Mouse (Mus musculus) embryo, embryonic 10 days (tissue): ENCODE measurements around the gene Hoxa9.

ENCODE experiments used
- DNase-seq: peaks from one replicate; pipeline ENCODE4 v3.0.0-alpha.2; 2015; ENCODE audit warnings: low spot score

Gene Hoxa9

GRCm38 (mm10) chr6:52182030-52182429 lies 48.9 kb downstream of the Hoxa9 start:
- no peak for DNase-seq

DNA sequence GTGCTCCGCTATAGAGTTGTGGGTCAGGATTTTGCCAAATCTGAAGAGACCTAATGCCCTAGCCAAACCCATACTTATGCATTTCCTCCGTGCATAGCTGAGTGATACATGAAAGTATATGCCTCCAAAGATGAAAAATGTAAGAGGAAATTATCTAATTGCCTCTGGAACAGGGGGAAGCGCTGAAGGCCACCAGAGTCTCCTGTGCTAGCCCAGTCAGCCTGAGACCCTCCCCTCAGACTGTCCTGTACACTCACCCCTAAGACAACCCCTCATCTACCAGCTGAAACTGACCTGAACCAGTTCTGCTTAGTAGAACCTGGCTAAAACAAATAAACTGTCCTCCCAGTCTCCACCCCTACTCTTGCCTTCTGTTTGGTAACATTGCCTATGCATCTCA lies 50.2 kb downstream of the Hoxa9 start:
- no peak for DNase-seq

DNA sequence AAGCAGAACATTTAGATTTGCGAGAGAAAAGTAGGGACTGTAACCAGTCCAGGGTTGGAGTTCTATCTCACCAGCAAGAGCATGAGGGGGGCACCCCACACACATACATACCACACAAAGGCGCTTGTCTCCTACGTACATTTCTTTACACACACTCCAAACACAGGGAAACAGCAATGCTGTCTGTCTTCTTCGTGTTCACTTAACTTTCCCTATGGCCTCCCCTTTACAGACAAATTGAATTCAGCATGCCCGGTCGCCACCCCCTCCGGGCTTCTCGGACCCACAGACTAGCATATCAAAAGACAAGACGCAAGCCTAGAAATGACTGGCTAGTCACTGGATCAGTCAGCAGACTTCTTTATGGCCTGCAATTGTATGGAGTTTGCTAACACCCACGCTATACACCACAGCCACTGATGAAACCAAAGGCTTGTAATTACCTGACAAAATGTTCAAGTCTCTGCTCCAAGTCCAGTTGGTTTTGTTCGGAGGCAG lies 50.6 kb downstream of the Hoxa9 start:
- DNase-seq, result no peak

GRCm38 (mm10) chr6:52179690-52180089 lies 51.2 kb downstream of the Hoxa9 start:
- peak; percentile 57 for DNase-seq

- peak; percentile 28 for DNase-seq
These were observed 51.8 kb downstream of the Hoxa9 start for GRCm38 (mm10) chr6:52178918-52179665.

GRCm38 (mm10) chr6:52177806-52178205 lies 53.1 kb downstream of the Hoxa9 start:
- DNase-seq, result peak; percentile 18

DNA sequence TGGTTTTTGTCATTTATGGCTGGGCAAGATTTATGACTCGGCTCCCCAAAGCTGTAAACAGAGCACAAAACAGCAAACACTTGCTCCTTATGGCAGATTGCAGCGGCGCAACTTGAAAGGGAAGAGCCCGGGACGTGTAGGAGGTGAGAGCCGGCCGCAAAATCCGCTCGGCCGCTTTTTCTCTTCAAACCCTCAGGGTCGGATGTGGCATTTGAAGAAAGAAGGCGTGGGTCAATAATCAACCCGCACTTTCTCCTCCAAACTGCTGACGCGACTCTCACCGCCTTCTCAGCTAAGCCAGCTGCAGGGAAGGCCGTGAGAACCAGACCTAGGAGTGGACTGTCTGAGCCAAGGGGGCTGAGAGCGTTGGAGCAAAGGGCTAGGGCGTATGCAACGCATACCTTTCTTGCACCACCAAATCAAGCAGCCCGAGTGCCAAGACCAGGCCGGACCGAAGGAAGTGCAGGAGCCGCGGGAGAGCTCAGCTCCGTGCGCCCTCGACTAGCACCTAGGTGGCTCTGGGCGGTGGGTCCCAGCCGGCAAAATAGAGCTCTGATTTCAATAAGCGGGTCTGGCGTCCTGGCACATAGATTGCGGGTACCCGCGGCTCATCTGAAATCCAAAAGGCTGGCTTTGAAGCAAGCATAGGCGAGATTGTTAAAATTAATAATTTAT lies 53.7 kb downstream of the Hoxa9 start, which contains the start of gene 5730596B20Rik:
Gene 5730596B20Rik, plus strand, starts transcription at position 438 of the 675 bp plus-strand sequence.
- DNase-seq, result peak; percentile 85

GRCm38 (mm10) chr6:52176391-52176790 lies 54.5 kb downstream of the Hoxa9 start:
- DNase-seq, result peak; percentile 52

DNA sequence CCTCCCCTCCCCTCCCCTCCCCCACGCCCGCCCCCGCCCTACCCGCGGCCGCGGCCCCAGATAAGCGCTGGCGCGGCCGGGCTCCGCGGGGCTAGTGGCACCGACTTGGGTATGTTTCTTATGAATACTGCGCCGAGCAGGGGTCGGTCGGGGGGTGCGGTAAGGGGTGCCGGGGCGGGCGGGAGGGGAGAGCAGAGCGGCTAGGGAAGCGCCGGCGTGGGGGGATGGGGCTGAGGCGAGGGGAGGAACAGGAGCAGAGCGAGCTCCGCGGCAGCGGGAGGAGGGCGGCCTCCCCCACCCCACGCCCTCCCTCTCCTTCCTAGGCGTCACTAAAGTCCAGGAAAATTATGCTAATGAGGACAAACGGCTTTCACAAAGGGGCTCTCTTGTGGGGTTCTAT lies 55.0 kb downstream of the Hoxa9 start:
- DNase-seq, result peak; percentile 66

DNA sequence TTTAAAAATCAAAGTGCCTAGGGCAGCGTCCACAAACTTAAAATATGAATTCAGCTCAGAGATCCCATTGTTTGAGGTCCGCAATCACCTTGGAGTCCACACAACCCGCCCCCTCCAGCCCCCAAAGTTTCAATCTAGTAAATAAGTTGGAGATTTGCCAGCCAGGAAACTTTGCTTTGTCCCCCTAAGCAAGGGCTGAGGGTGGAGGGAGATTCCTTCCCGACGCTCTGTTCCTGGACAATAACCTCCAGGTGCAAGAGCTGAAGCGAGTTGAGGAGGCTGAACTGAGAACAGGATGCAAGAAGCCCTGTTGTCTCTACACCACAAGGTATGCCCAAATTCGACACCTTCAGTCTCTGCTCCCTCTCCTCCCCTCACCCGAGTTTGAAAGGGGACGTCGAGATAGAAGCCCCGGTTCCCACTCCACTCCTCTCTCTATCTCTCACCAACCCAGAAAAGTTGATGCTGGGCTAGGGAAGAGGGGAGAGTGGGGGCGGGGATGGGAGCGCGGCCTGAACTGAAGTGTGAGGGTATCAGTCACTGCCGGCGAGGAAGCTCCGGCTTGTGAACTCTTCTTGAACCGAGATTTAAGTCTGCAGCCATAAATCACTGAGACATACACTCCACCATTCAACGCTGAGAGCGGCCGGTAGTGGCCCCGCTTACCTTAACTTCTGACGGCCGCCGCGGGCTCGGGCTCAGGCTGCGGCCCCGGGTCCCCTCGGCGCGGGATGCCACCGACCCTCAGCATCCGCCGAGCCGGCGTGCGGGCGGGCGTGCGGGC lies 55.7 kb downstream of the Hoxa9 start:
- peak; percentile 91 for DNase-seq

- DNase-seq, result peak; percentile 74
These were observed 57.2 kb downstream of the Hoxa9 start for GRCm38 (mm10) chr6:52173648-52174047.
